Mouse (Mus musculus): ENCODE data around the gene Gm21885.

Gm21885 gene

GRCm38 (mm10) chr11:94283536-94284099 is 1.9 kb downstream of the Gm21885 start:
- POLR2A ChIA-PET: interaction anchor here in 3 of 4 experiments (0.5 to 13.9 kb wide), 13 partner anchors 10 to 244 kb away, joined by 3 to 206 read pairs (median 4); partner anchors contain the start of gene Tob1 (in 2 of the 3)
- CTCF ChIA-PET: interaction anchor here in 1 of 4 experiments (0.6 kb wide), 1 partner anchor 18 kb away, joined by 16 read pairs; no protein-coding TSS in a partner anchor

GRCm38 (mm10) chr11:94285886-94286574 is 4.4 kb downstream of the Gm21885 start:
- CTCF ChIA-PET: interaction anchor here in 3 of 4 experiments (0.7 to 1.7 kb wide), 3 partner anchors 9 to 22 kb away, joined by 4 to 8 read pairs (median 4); no protein-coding TSS in a partner anchor

GRCm38 (mm10) chr11:94287105-94287504 is 5.4 kb downstream of the Gm21885 start:
- CTCF ChIA-PET: interaction anchor here in 3 of 4 experiments (0.9 to 1.7 kb wide), 3 partner anchors 10 to 50 kb away, joined by 3 to 8 read pairs (median 4); no protein-coding TSS in a partner anchor
- POLR2A ChIA-PET: interaction anchor here in 3 of 4 experiments (0.8 to 13.9 kb wide), 19 partner anchors 8 to 199 kb away, joined by 3 to 206 read pairs (median 4); partner anchors contain the start of genes Luc7l3 (in 2 of the 3), Spata20 (in 1 of the 3) and Tob1 (in 1 of the 3)

More at GRCm38 (mm10) chr11:94285886-94286574, 4.4 kb downstream of the Gm21885 start:
- POLR2A ChIA-PET: interaction anchor here (0.5 to 13.9 kb wide), 30 partner anchors 9 to 709 kb away, joined by 3 to 206 read pairs (median 3); partner anchors contain the start of genes Luc7l3 (in 2 of the 4), Spata20 (in 2 of the 4) and Tob1 (in 2 of the 4)

GRCm38 (mm10) chr11:94290062-94290740 is 8.5 kb downstream of the Gm21885 start:
- ChIA-PET CTCF (no interaction called here), POLR2A (interaction anchor here in 2 of 4 experiments (1.5 to 18.6 kb wide), 5 partner anchors 5 to 79 kb away, joined by 3 to 206 read pairs (median 8); partner anchors contain the start of gene Gm21885 (in 1 of the 2))

- ChIA-PET CTCF (interaction anchor here in 3 of 4 experiments (0.6 to 1.4 kb wide), 5 partner anchors 9 to 279 kb away, joined by 3 to 11 read pairs (median 3); no protein-coding TSS in a partner anchor), POLR2A (interaction anchor here (0.6 to 18.6 kb wide), 18 partner anchors 9 to 318 kb away, joined by 3 to 303 read pairs (median 4); partner anchors contain the start of genes Ankrd40 (in 2 of the 4), Gm21885 (in 1 of the 4), Luc7l3 (in 1 of the 4) and Tob1 (in 1 of the 4))
Measured at GRCm38 (mm10) chr11:94294996-94295845, 13.5 kb downstream of the Gm21885 start.

GRCm38 (mm10) chr11:94312733-94313132 is 31.1 kb downstream of the Gm21885 start:
- CTCF ChIA-PET: interaction anchor here in 3 of 4 experiments (0.6 to 1.4 kb wide), 3 partner anchors 174 to 236 kb away, joined by 3 read pairs; partner anchors contain the start of gene Spata20 (in 1 of the 3)

GRCm38 (mm10) chr11:94314098-94314652 is 32.5 kb downstream of the Gm21885 start:
- CTCF ChIA-PET: no interaction called here

More at GRCm38 (mm10) chr11:94312733-94313132, 31.1 kb downstream of the Gm21885 start:
- POLR2A ChIA-PET: interaction anchor here in 3 of 4 experiments (0.5 to 14.0 kb wide), 20 partner anchors 9 to 487 kb away, joined by 3 to 303 read pairs (median 5); partner anchors contain the start of genes Luc7l3 (in 3 of the 3), Ankrd40 (in 2 of the 3), Cacna1g (in 1 of the 3) and Tob1 (in 1 of the 3)

GRCm38 (mm10) chr11:94315308-94315707 is 33.6 kb downstream of the Gm21885 start:
- ChIA-PET CTCF (no interaction called here), POLR2A (interaction anchor here in 3 of 4 experiments (0.6 to 14.0 kb wide), 11 partner anchors 10 to 324 kb away, joined by 3 to 303 read pairs (median 8); partner anchors contain the start of genes Ankrd40 (in 2 of the 3) and Tob1 (in 1 of the 3))

More at GRCm38 (mm10) chr11:94314098-94314652, 32.5 kb downstream of the Gm21885 start:
- POLR2A ChIA-PET: interaction anchor here in 3 of 4 experiments (0.5 to 14.0 kb wide), 14 partner anchors 8 to 270 kb away, joined by 3 to 303 read pairs (median 7); partner anchors contain the start of genes Ankrd40 (in 2 of the 3), Luc7l3 (in 2 of the 3) and Tob1 (in 1 of the 3)

GRCm38 (mm10) chr11:94316528-94316927 is 34.9 kb downstream of the Gm21885 start:
- ChIA-PET CTCF (no interaction called here), POLR2A (interaction anchor here in 3 of 4 experiments (0.5 to 14.0 kb wide), 14 partner anchors 8 to 292 kb away, joined by 3 to 303 read pairs (median 5); partner anchors contain the start of genes Ankrd40 (in 2 of the 3), Tob1 (in 2 of the 3) and Cacna1g (in 1 of the 3))

- ChIA-PET POLR2A (interaction anchor here (0.5 to 14.0 kb wide), 17 partner anchors 8 to 292 kb away, joined by 3 to 303 read pairs (median 5); partner anchors contain the start of genes Ankrd40 (in 2 of the 4), Tob1 (in 2 of the 4) and Cacna1g (in 1 of the 4)), CTCF (no interaction called here)
Measured at GRCm38 (mm10) chr11:94317014-94317413, 35.3 kb downstream of the Gm21885 start.

- ChIA-PET POLR2A (interaction anchor here (0.6 to 14.0 kb wide), 15 partner anchors 8 to 175 kb away, joined by 3 to 303 read pairs (median 5); partner anchors contain the start of genes Ankrd40 (in 2 of the 4) and Cacna1g (in 1 of the 4)), CTCF (interaction anchor here in 2 of 4 experiments (0.5 to 1.1 kb wide), 2 partner anchors 12 to 22 kb away, joined by 3 to 4 read pairs; no protein-coding TSS in a partner anchor)
Measured at GRCm38 (mm10) chr11:94317515-94317914, 35.8 kb downstream of the Gm21885 start.

GRCm38 (mm10) chr11:94318056-94318455 is 36.4 kb downstream of the Gm21885 start:
- ChIA-PET CTCF (interaction anchor here in 1 of 4 experiments (1.1 to 1.8 kb wide), 3 partner anchors 10 to 14 kb away, joined by 3 to 4 read pairs (median 3); partner anchors contain the start of gene Ankrd40), POLR2A (interaction anchor here in 2 of 4 experiments (1.0 to 14.0 kb wide), 10 partner anchors 10 to 106 kb away, joined by 3 to 303 read pairs (median 8); partner anchors contain the start of genes Ankrd40 (in 2 of the 2) and Tob1 (in 1 of the 2))

GRCm38 (mm10) chr11:94320969-94321930 is 39.6 kb downstream of the Gm21885 start:
- POLR2A ChIA-PET: interaction anchor here (0.6 to 14.0 kb wide), 43 partner anchors 8 to 403 kb away, joined by 3 to 303 read pairs (median 4); partner anchors contain the start of genes Tob1 (in 3 of the 4), Ankrd40 (in 1 of the 4), Epn3 (in 1 of the 4) and Nme2 (in 1 of the 4)
- CTCF ChIA-PET: interaction anchor here in 2 of 4 experiments (0.5 to 0.8 kb wide), 2 partner anchors 188 to 206 kb away, joined by 3 to 4 read pairs; no protein-coding TSS in a partner anchor

GRCm38 (mm10) chr11:94321931-94322400 is 40.3 kb downstream of the Gm21885 start, which contains the start of gene Luc7l3:
Gene Luc7l3 (minus strand): TSS chr11:94321988.
- CTCF ChIA-PET: interaction anchor here in 1 of 4 experiments (0.5 kb wide), 1 partner anchor 206 kb away, joined by 3 read pairs; no protein-coding TSS in a partner anchor

More at GRCm38 (mm10) chr11:94321931-94322400, 40.3 kb downstream of the Gm21885 start, which contains the start of gene Luc7l3:
- POLR2A ChIA-PET: interaction anchor here in 3 of 4 experiments (0.6 to 14.0 kb wide), 36 partner anchors 8 to 394 kb away, joined by 3 to 303 read pairs (median 4); partner anchors contain the start of genes Tob1 (in 3 of the 3) and Epn3 (in 1 of the 3)
